Mouse (Mus musculus): ENCODE data around the gene Rnf150.

- TF ChIP-seq FOSL1 (IDR thresholded peaks at IDR 0.05; ENCODE audit: insufficient read depth, low read length, poor library complexity, severe bottlenecking) = no peak
- TF ChIP-seq CTCF (IDR thresholded peaks at IDR 0.05; ENCODE audit: control insufficient read depth, insufficient read depth, insufficient read length) = no peak
- no peak for TF ChIP-seq MYOD1 (IDR thresholded peaks at IDR 0.05; ENCODE audit: control insufficient read depth, insufficient read length, low read depth)
- no peak for TF ChIP-seq USF1 (IDR thresholded peaks at IDR 0.05; ENCODE audit: low read depth)
- TF ChIP-seq CEBPB (IDR thresholded peaks at IDR 0.05; ENCODE audit: low read depth) = no peak
- no peak for TF ChIP-seq MAX (IDR thresholded peaks at IDR 0.05)
These were observed 223.5 kb downstream of the Rnf150 start for GRCm38 (mm10) chr8:83086625-83087024.

Data from C2C12 (cell line).